Mouse (Mus musculus) urinary bladder, postnatal 10 days (tissue): ENCODE data around the gene Fam20b.

Source experiments
- DNase-seq: peaks from one replicate; pipeline ENCODE4 v3.0.0; 2022; ENCODE audit warnings: low spot score

The Fam20b gene

DNA sequence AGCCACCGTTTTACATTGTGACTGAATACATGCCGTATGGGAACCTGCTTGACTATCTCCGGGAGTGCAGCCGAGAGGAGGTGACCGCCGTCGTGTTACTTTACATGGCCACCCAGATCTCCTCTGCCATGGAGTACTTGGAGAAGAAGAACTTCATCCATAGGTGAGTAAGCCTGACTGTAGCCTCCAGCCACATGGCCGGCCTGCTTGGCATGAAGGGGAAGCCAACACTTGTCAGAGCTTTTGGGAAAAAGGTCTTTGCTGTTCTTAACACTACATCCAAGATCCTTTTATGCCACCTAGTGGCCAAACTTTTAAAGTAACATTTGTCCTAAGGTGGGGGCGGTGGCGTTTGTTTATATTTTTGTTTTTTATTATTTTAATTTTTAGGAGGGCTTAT lies 85.8 kb downstream of the Fam20b start:
- no peak for DNase-seq

DNA sequence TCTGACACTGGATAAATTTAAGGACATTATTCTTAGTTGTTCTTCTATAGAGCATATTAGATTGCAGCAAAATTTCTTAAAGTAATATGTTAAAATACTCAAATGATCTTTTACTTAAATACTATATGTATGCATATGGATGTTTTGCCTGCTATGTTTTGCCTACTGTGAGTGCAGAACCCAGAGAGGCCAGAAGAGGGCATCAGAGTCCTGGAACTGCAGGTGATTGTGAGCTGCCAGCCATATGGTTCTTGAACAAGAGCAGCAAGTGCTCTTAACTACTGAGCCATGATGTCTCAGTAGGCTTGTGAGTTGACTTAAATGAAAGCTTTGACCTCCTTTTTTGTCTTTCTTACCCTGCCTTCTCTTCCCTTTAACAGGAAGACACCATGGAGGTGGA lies 87.9 kb downstream of the Fam20b start:
- no peak for DNase-seq

DNA sequence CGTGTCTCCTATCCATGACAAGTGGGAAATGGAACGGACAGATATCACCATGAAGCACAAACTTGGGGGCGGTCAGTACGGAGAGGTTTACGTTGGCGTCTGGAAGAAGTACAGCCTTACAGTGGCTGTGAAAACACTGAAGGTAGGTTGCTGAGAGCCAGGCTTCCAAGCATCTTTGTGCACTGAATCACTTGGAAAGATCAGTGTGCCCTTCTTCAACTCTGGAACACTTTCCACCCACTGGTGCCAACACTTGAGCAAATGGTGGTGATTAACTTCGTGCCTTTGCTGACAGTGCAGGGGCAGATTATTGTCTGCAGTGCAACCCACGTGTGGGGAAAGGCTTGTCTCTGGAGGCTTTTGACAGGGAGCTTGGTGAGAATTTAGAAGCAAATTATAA lies 88.9 kb downstream of the Fam20b start:
- DNase-seq: no peak
